Mouse (Mus musculus): ENCODE measurements around the gene Atg16l1. TPM values are rescaled to one million over a fixed set of nuclear protein-coding genes. Genes with fewer than 3 reads are reported as not detected.

Gene Atg16l1
- total RNA-seq, 2 experiments from 2014 or later = 69.1 to 69.5 TPM

DNA sequence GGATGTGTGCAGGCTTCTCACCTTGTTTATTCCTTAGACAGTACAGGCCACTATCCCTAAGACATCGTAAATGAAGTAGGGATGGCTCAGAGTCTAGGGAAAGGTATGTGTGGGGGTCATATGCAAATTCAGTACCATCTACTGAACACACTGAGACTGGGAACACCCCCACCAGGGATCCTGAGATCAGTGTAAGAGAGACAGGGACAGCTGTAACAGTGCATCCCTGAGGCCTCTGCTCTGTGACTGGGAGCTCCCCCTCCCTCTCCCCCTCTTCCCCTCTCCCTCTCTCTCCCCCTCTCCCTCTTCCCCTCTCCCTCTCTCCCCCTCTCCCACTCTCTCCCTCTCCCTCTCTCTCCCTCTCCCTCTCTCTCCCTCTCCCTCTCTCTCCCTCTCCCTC lies 80.8 kb downstream of the Atg16l1 start:
- H3K4me3 ChIP-seq = no peak overlapping the region
- intact Hi-C loops (cut with DNase I) = no loop called here
- no peak overlapping the region for H3K27ac ChIP-seq
- DNase-seq (ENCODE audit: extremely low spot score in 1 of 2, low spot score in 2 of 2) = no peak
- no peak for TF ChIP-seq CTCF (IDR thresholded peaks at IDR 0.05)

DNA sequence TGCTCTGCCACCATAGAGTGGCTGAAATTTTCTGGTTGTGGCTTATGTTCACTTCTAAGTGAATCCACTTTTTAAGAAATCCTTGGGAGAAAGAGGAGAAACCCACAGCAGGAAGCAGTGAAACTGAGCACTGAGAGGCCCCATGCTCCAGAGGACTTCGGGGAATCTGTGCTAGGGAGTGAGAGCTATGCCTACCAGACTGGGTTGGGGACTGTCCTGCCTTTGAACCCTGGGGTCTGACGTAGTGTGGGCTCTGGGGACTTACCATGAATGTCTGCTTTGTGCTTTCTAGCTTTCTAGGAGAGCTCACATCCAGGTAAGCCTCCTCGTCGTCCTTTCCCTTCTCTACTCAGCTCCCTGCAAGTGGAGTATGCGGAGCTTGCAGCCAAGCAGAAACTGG lies 81.3 kb downstream of the Atg16l1 start:
- Histone ChIP-seq H3K27ac (no peak overlapping the region), H3K4me3 (no peak overlapping the region)
- intact Hi-C loops (cut with DNase I) = no loop called here
- no peak for TF ChIP-seq CTCF (IDR thresholded peaks at IDR 0.05)
- no peak for DNase-seq (ENCODE audit: extremely low spot score in 1 of 2, low spot score in 2 of 2)

DNA sequence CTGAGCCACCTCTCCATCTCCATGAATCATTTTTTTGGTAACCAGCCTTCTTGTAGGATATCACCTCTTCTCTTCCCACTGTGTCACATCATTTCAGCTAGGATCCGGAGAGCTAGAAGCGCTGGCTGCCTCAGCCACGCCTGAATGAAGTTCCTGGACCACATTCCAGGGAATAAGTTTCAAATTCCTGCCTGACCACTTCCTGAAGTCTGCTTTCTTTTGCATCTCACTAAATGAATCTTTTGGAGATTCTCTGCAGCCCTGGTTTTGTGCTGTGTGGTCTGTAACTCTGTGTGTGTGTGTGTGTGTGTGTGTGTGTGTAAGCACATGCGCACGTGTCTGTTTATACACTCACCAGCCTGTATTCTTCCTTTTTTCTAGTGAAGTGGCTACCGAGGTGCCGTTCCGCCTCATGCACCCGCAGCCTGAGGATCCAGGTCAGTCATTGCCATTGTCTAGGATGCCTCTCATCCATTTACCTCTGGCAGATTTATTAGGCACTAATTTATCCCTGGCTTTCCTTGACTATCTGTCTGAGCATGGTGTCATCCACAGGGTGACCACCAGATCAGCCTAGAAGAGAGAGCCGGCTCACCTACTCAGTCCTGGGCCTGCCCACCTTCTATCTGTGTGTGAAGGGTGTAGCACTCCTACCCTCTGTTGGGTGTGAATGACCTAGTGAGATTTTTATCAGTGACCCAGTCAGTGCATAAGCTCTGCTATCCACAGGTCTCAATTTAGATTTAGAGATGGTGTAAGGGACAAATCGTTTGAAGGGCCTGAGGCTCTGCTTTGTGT lies 84.9 kb downstream of the Atg16l1 start:
- Histone ChIP-seq H3K4me3 (no peak overlapping the region), H3K27ac (no peak overlapping the region)
- no peak for TF ChIP-seq CTCF (IDR thresholded peaks at IDR 0.05)
- DNase-seq (ENCODE audit: extremely low spot score in 1 of 2, low spot score in 2 of 2) = no peak
- intact Hi-C loops (cut with DNase I) = no loop called here

Other genes with a start within 250 kb of the Atg16l1 start
- 1 to 10 TPM; 7.5 to 8.0 TPM for gene Neu2, start 246.0 kb upstream of the Atg16l1 start, total RNA-seq (2021)
- 100 to 1,000 TPM; 347 to 364 TPM for gene Ngef, start 182.0 kb upstream of the Atg16l1 start, total RNA-seq (2021)
- 10 to 100 TPM; 16.7 to 20.1 TPM for gene Inpp5d, start 135.6 kb upstream of the Atg16l1 start, total RNA-seq (2021)
- 1 to 10 TPM; 2.2 to 3.3 TPM for gene Sag, start 47.8 kb downstream of the Atg16l1 start, total RNA-seq (2021)
- gene Dgkd, start 97.4 kb downstream of the Atg16l1 start, total RNA-seq (2021) = 100 to 1,000 TPM in 1 of 2 experiments, 10 to 100 TPM in 1; 95.3 to 106 TPM